Mouse (Mus musculus) small intestine, adult 2 months (tissue): ENCODE measurements around the gene Sipa1l3. TPM values are rescaled to one million over a fixed set of nuclear protein-coding genes. Genes with fewer than 3 reads are reported as not detected.

Experiments used
- H3K27ac ChIP-seq: fragments of 200-500 bp; 2 replicates; pipeline ENCODE4 v1.5.1; 2012; ENCODE audit warnings: low read depth, low read length, control low read depth, inconsistent platforms; ENCODE audit not compliant: insufficient read depth
- H3K27me3 ChIP-seq: fragments of 200-500 bp; 2 replicates; pipeline ENCODE4 v1.6.1; 2012; ENCODE audit warnings: mild to moderate bottlenecking, moderate library complexity, low read length, inconsistent platforms; ENCODE audit not compliant: control insufficient read depth, insufficient read depth
- H3K36me3 ChIP-seq: fragments of 200-500 bp; 2 replicates; pipeline ENCODE4 v1.6.1; 2012; ENCODE audit warnings: mild to moderate bottlenecking, low read length, control low read depth, inconsistent platforms; ENCODE audit not compliant: control insufficient read depth, insufficient read depth
- H3K4me1 ChIP-seq: fragments of 200-500 bp; 2 replicates; pipeline ENCODE4 v1.6.1; 2012; ENCODE audit warnings: low read length, inconsistent platforms, mixed read lengths; ENCODE audit not compliant: control insufficient read depth, insufficient read depth, insufficient read length
- H3K4me3 ChIP-seq: fragments of 200-500 bp; 2 replicates; pipeline ENCODE4 v1.5.1; 2012; ENCODE audit warnings: low read depth, mild to moderate bottlenecking, control low read depth, inconsistent platforms, low read length, moderate library complexity
- CTCF ChIP-seq: fragments of 200-500 bp; IDR thresholded peaks from 2 replicates; pipeline ENCODE4 v1.5.1; 2012; ENCODE audit warnings: low read depth, mild to moderate bottlenecking, control low read depth, inconsistent platforms, low read length, moderate library complexity, mixed read lengths; ENCODE audit not compliant: insufficient replicate concordance, insufficient read length; ENCODE audit errors: extremely low read depth
- POLR2A ChIP-seq: fragments of 200-500 bp; IDR thresholded peaks from 2 replicates; pipeline ENCODE4 v1.6.1; 2012; ENCODE audit warnings: low read depth, mild to moderate bottlenecking, control low read depth, inconsistent platforms, low read length, moderate library complexity
- WGBS: fragments of 180-500 bp; shearing (Covaris S2); methylation state at CpG from one replicate; pipeline ENCODE4 v1.1.7; 2018; 5-methylcytosine and 5-hydroxymethylcytosine counted together
- polyA plus RNA-seq: library from polyadenylated mRNA; depleted of rRNA; stranded (reverse); fragments of >200 nt; gene quantifications from 2 replicates; pipeline ENCODE4 v1.2.3, GENCODE M21; 2012

Sipa1l3 gene
- polyA plus RNA-seq, 1 experiment = 192 TPM

GRCm38 (mm10) chr7:29424690-29425089 lies 93.8 kb downstream of the Sipa1l3 start:
- no peaks in the 10 kb centered on the region for H3K27me3 ChIP-seq
- WGBS = 30% methylated on average over 5 of the region's 5 CpGs
- TF ChIP-seq CTCF = no peak
- TF ChIP-seq POLR2A = no peak
- peaks cover 10% of the 10 kb centered on the region for H3K4me1 ChIP-seq
- peak overlapping the region; percentile 4; the same call in 1 of the 2 replicates for H3K27ac ChIP-seq
- H3K4me3 ChIP-seq = no peak overlapping the region
- H3K36me3 ChIP-seq = no peaks in the 10 kb centered on the region

- Histone ChIP-seq H3K27me3 (no peaks in the 10 kb centered on the region), H3K36me3 (no peaks in the 10 kb centered on the region), H3K4me3 (no peak overlapping the region), H3K4me1 (peaks cover 28% of the 10 kb centered on the region), H3K27ac (0 out of 2 replicates have a peak overlapping the region, but pooled peaks have one; percentile 16)
- TF ChIP-seq POLR2A (no peak), CTCF (no peak)
- 68% methylated on average over 3 of the region's 3 CpGs for WGBS
Observed at GRCm38 (mm10) chr7:29421909-29422244, 96.6 kb downstream of the Sipa1l3 start.

GRCm38 (mm10) chr7:29421240-29421908 lies 97.1 kb downstream of the Sipa1l3 start:
- H3K4me1 ChIP-seq = peaks cover 28% of the 10 kb centered on the region
- TF ChIP-seq POLR2A (no peak), CTCF (no peak)
- 84% methylated on average over 12 of the region's 12 CpGs for WGBS
- H3K27ac ChIP-seq = 0 out of 2 replicates have a peak overlapping the region, but pooled peaks have one; percentile 21
- H3K4me3 ChIP-seq = no peak overlapping the region
- no peaks in the 10 kb centered on the region for H3K27me3 ChIP-seq
- H3K36me3 ChIP-seq = no peaks in the 10 kb centered on the region

- Histone ChIP-seq H3K27me3 (no peaks in the 10 kb centered on the region), H3K27ac (no peak overlapping the region), H3K4me1 (peaks cover 32% of the 10 kb centered on the region), H3K4me3 (no peak overlapping the region), H3K36me3 (no peaks in the 10 kb centered on the region)
- 78% methylated on average over 4 of the region's 4 CpGs for WGBS
- TF ChIP-seq POLR2A = no peak
- no peak for TF ChIP-seq CTCF
Observed at GRCm38 (mm10) chr7:29419836-29420235, 98.6 kb downstream of the Sipa1l3 start.

GRCm38 (mm10) chr7:29418231-29418630 lies 100.2 kb downstream of the Sipa1l3 start:
- no peaks in the 10 kb centered on the region for H3K27me3 ChIP-seq
- H3K4me3 ChIP-seq = no peak overlapping the region
- H3K27ac ChIP-seq = peak overlapping the region; percentile 85
- no peaks in the 10 kb centered on the region for H3K36me3 ChIP-seq
- TF ChIP-seq POLR2A (no peak), CTCF (no peak)
- H3K4me1 ChIP-seq = peaks cover 32% of the 10 kb centered on the region
- 25% methylated on average over 6 of the region's 6 CpGs for WGBS

GRCm38 (mm10) chr7:29417332-29418069 lies 100.9 kb downstream of the Sipa1l3 start:
- 72% methylated on average over 8 of the region's 8 CpGs for WGBS
- peaks cover 33% of the 10 kb centered on the region for H3K4me1 ChIP-seq
- no peak overlapping the region for H3K4me3 ChIP-seq
- H3K27me3 ChIP-seq = no peaks in the 10 kb centered on the region
- TF ChIP-seq POLR2A (no peak), CTCF (no peak)
- no peaks in the 10 kb centered on the region for H3K36me3 ChIP-seq
- peak overlapping the region; percentile 85 for H3K27ac ChIP-seq

- Histone ChIP-seq H3K27me3 (no peaks in the 10 kb centered on the region), H3K4me1 (peaks cover 33% of the 10 kb centered on the region), H3K36me3 (no peaks in the 10 kb centered on the region), H3K4me3 (no peak overlapping the region), H3K27ac (no peak overlapping the region)
- 62% methylated on average over 2 of the region's 2 CpGs for WGBS
- TF ChIP-seq POLR2A (no peak), CTCF (no peak)
Observed at GRCm38 (mm10) chr7:29416906-29417305, 101.5 kb downstream of the Sipa1l3 start.
